Mouse (Mus musculus) c-Kit-negative CD71-positive TER-119-positive erythroid progenitor cells, embryonic 14.5 days (primary cell): ENCODE data around the gene Scaf11.

ENCODE experiments used
- DNase-seq: peaks from one replicate; pipeline ENCODE4 v3.0.0-alpha.2; 2013; ENCODE audit warnings: low read depth, low spot score

Gene Scaf11

GRCm38 (mm10) chr15:96398333-96398732 lies 62.3 kb downstream of the Scaf11 start:
- no peak for DNase-seq

GRCm38 (mm10) chr15:96396641-96397344 lies 63.9 kb downstream of the Scaf11 start:
- no peak for DNase-seq

- no peak for DNase-seq
Observed at GRCm38 (mm10) chr15:96395071-96395470, 65.6 kb downstream of the Scaf11 start.

- no peak for DNase-seq
Observed at GRCm38 (mm10) chr15:96392878-96393277, 67.8 kb downstream of the Scaf11 start.

- no peak for DNase-seq
Observed at GRCm38 (mm10) chr15:96388565-96388964, 72.1 kb downstream of the Scaf11 start.

- no peak for DNase-seq
Observed at GRCm38 (mm10) chr15:96382223-96382622, 78.4 kb downstream of the Scaf11 start.

- no peak for DNase-seq
Observed at GRCm38 (mm10) chr15:96377701-96378100, 82.9 kb downstream of the Scaf11 start.

- no peak for DNase-seq
Observed at GRCm38 (mm10) chr15:96377263-96377662, 83.4 kb downstream of the Scaf11 start.

- DNase-seq = no peak
Observed at GRCm38 (mm10) chr15:96376214-96376613, 84.4 kb downstream of the Scaf11 start.

- DNase-seq = no peak
Observed at GRCm38 (mm10) chr15:96373161-96373560, 87.5 kb downstream of the Scaf11 start.

GRCm38 (mm10) chr15:96372628-96373027 lies 88.0 kb downstream of the Scaf11 start:
- no peak for DNase-seq

- no peak for DNase-seq
Observed at GRCm38 (mm10) chr15:96371311-96371710, 89.3 kb downstream of the Scaf11 start.

GRCm38 (mm10) chr15:96366176-96366963 lies 94.3 kb downstream of the Scaf11 start:
- no peak for DNase-seq

- DNase-seq = no peak
Observed at GRCm38 (mm10) chr15:96365351-96365750, 95.3 kb downstream of the Scaf11 start.
